Mouse (Mus musculus) limb, embryonic 11.5 days (tissue): ENCODE data around the gene Aldh1a1. TPM values are rescaled to one million over a fixed set of nuclear protein-coding genes. Genes with fewer than 3 reads are reported as not detected.

Source experiments
- ATAC-seq: fragments of 200-750 bp; cut with Nextera tagmentation; 2 replicates; pipeline ENCODE4 v1.8.0; 2017; ENCODE audit warnings: low read depth; ENCODE audit not compliant: insufficient number of reproducible peaks, low FRiP score, low TSS enrichment
- DNase-seq: peaks from one replicate; pipeline ENCODE4 v3.0.0-alpha.2; 2015; ENCODE audit warnings: low spot score
- H3K27ac ChIP-seq: fragments of 300-500 bp; sonication (generic); replicated peaks from 2 replicates; pipeline ENCODE4 v1.5.1; 2014; ENCODE audit warnings: low read depth, mild to moderate bottlenecking, low read length
- H3K27me3 ChIP-seq: fragments of 300-500 bp; sonication (generic); 2 replicates; pipeline ENCODE4 v1.6.1; 2014; ENCODE audit warnings: mild to moderate bottlenecking, low read length, mixed read lengths; ENCODE audit not compliant: control insufficient read depth, insufficient read depth
- H3K36me3 ChIP-seq: fragments of 300-500 bp; sonication (generic); 2 replicates; pipeline ENCODE4 v1.6.1; 2014; ENCODE audit warnings: mild to moderate bottlenecking, low read length, moderate library complexity, mixed read lengths; ENCODE audit not compliant: control insufficient read depth, insufficient read depth
- H3K4me1 ChIP-seq: fragments of 300-500 bp; sonication (generic); 2 replicates; pipeline ENCODE4 v1.6.1; 2014; ENCODE audit warnings: low read length, mixed read lengths; ENCODE audit not compliant: control insufficient read depth, insufficient read depth
- H3K4me2 ChIP-seq: fragments of 300-500 bp; sonication (generic); 2 replicates; pipeline ENCODE4 v1.6.1; 2014; ENCODE audit warnings: low read depth, mild to moderate bottlenecking, moderate library complexity; ENCODE audit not compliant: severe bottlenecking
- H3K4me3 ChIP-seq: fragments of 300-500 bp; sonication (generic); 2 replicates; pipeline ENCODE4 v1.5.1; 2014; ENCODE audit warnings: low read depth, low read length
- H3K9ac ChIP-seq: fragments of 300-500 bp; sonication (generic); 2 replicates; pipeline ENCODE4 v1.6.1; 2014; ENCODE audit warnings: mild to moderate bottlenecking, low read length
- H3K9me3 ChIP-seq: fragments of 300-500 bp; sonication (generic); 2 replicates; pipeline ENCODE4 v1.6.1; 2016; ENCODE audit warnings: low read length; ENCODE audit not compliant: control insufficient read depth
- whole genome bisulfite sequencing: fragments of 180-500 bp; shearing (Covaris S2); extraction: QIAGEN DNeasy Blood & Tissue Kit; methylation state at CpG from one replicate; pipeline ENCODE4 v1.1.7; 2014; 5-methylcytosine and 5-hydroxymethylcytosine counted together
- polyA plus RNA-seq: library from polyadenylated mRNA; unstranded; fragments of >200 nt; fragmentation: Nextera tagmentation; extraction: Ambion mirVana; gene quantifications from 2 replicates; pipeline ENCODE4 v1.2.1, GENCODE M21; 2014

The Aldh1a1 gene
- polyA plus RNA-seq, 1 experiment from 2014 or later: 0.09 TPM

- no peaks in the 10 kb centered on the region for H3K27me3 ChIP-seq
- H3K36me3 ChIP-seq: no peaks in the 10 kb centered on the region
- no peaks in the 10 kb centered on the region for H3K4me1 ChIP-seq
- no peak for ATAC-seq
- no peak overlapping the region for H3K4me3 ChIP-seq
- H3K9me3 ChIP-seq: no peaks in the 10 kb centered on the region
- H3K9ac ChIP-seq: no peak overlapping the region
- no peak overlapping the region for H3K27ac ChIP-seq
- no peak overlapping the region for H3K4me2 ChIP-seq
- DNase-seq: no peak
Observed at GRCm38 (mm10) chr19:20558544-20558943, 66.0 kb downstream of the Aldh1a1 start.

DNA sequence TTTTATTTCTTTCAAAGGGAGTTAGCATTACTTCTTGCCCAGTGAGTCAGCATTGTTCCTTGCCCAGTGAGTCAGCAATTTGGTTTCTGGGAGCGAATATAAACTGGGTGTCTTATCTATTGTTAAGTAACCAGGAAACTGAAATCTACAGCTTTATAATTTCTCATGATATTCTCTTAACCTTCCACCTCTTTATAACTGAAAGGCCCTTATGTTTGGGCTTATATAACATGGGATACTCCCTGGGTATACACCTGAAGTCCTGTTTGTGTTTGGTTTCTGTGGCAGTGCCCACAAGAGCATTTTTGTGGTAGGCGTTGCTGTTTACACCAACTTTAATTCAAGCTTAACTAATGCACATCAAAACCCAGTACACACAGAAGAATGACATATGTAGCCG, 66.4 kb downstream of the Aldh1a1 start:
- ATAC-seq (no peak), DNase-seq (no peak)
- Histone ChIP-seq H3K27me3 (no peaks in the 10 kb centered on the region), H3K4me2 (no peak overlapping the region), H3K36me3 (no peaks in the 10 kb centered on the region), H3K4me1 (no peaks in the 10 kb centered on the region), H3K4me3 (no peak overlapping the region), H3K9me3 (no peaks in the 10 kb centered on the region), H3K9ac (no peak overlapping the region), H3K27ac (no peak overlapping the region)
- 84% methylated on average over 3 of the region's 3 CpGs for WGBS

- 88% methylated on average over 2 of the region's 2 CpGs for WGBS
Observed at GRCm38 (mm10) chr19:20559952-20560351, 67.4 kb downstream of the Aldh1a1 start.

GRCm38 (mm10) chr19:20562396-20562795, 69.9 kb downstream of the Aldh1a1 start:
- no peak for DNase-seq
- H3K4me3 ChIP-seq: no peak overlapping the region
- no peaks in the 10 kb centered on the region for H3K27me3 ChIP-seq
- H3K9ac ChIP-seq: no peak overlapping the region
- ATAC-seq: no peak
- H3K27ac ChIP-seq: no peak overlapping the region
- H3K4me2 ChIP-seq: no peak overlapping the region
- H3K4me1 ChIP-seq: no peaks in the 10 kb centered on the region
- H3K36me3 ChIP-seq: no peaks in the 10 kb centered on the region
- H3K9me3 ChIP-seq: no peaks in the 10 kb centered on the region

More at GRCm38 (mm10) chr19:20559952-20560351, 67.4 kb downstream of the Aldh1a1 start:
- H3K27ac ChIP-seq: no peak overlapping the region
- H3K4me3 ChIP-seq: no peak overlapping the region
- H3K9ac ChIP-seq: no peak overlapping the region
- no peaks in the 10 kb centered on the region for H3K9me3 ChIP-seq
- H3K27me3 ChIP-seq: no peaks in the 10 kb centered on the region
- no peak overlapping the region for H3K4me2 ChIP-seq
- DNase-seq (no peak), ATAC-seq (no peak)
- H3K36me3 ChIP-seq: no peaks in the 10 kb centered on the region
- H3K4me1 ChIP-seq: no peaks in the 10 kb centered on the region

- DNase-seq (no peak), ATAC-seq (no peak)
- no peaks in the 10 kb centered on the region for H3K9me3 ChIP-seq
- H3K27ac ChIP-seq: no peak overlapping the region
- H3K4me3 ChIP-seq: no peak overlapping the region
- no peak overlapping the region for H3K9ac ChIP-seq
- 89% methylated on average over 4 of the region's 4 CpGs for whole genome bisulfite sequencing
- H3K36me3 ChIP-seq: no peaks in the 10 kb centered on the region
- H3K4me2 ChIP-seq: no peak overlapping the region
- H3K4me1 ChIP-seq: no peaks in the 10 kb centered on the region
- H3K27me3 ChIP-seq: no peaks in the 10 kb centered on the region
Observed at GRCm38 (mm10) chr19:20566294-20566693, 73.8 kb downstream of the Aldh1a1 start.

DNA sequence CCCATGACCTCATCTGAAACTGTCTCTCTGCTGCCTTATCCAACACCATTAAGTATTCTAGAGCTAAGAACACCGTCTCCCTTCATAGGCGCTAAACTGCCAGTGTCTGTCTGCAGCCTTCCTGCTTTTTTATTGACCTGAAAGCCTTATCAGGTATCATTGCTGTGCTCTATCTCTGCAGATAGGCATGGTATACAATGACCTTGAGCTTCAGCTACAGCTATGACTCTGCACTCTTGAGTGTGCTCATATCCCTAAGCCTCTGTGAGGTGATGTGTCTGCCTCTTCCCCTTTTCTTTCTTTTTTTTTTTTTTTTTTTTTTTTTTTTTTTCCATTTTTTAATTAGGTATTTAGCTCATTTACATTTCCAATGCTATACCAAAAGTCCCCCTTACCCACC, 74.5 kb downstream of the Aldh1a1 start:
- Histone ChIP-seq H3K4me1 (no peaks in the 10 kb centered on the region), H3K36me3 (no peaks in the 10 kb centered on the region), H3K9ac (no peak overlapping the region), H3K27me3 (no peaks in the 10 kb centered on the region), H3K4me3 (no peak overlapping the region), H3K4me2 (no peak overlapping the region), H3K9me3 (no peaks in the 10 kb centered on the region), H3K27ac (no peak overlapping the region)
- DNase-seq (no peak), ATAC-seq (no peak)
- WGBS: 84% methylated on average over 2 of the region's 2 CpGs

- no peak overlapping the region for H3K27ac ChIP-seq
- WGBS: 76% methylated on average over 3 of the region's 3 CpGs
- no peaks in the 10 kb centered on the region for H3K27me3 ChIP-seq
- H3K4me2 ChIP-seq: no peak overlapping the region
- no peaks in the 10 kb centered on the region for H3K9me3 ChIP-seq
- no peak for DNase-seq
- no peaks in the 10 kb centered on the region for H3K4me1 ChIP-seq
- H3K4me3 ChIP-seq: no peak overlapping the region
- ATAC-seq: no peak
- H3K9ac ChIP-seq: no peak overlapping the region
- H3K36me3 ChIP-seq: no peaks in the 10 kb centered on the region
Observed at GRCm38 (mm10) chr19:20576984-20577383, 84.5 kb downstream of the Aldh1a1 start.

- WGBS: 91% methylated on average over 5 of the region's 5 CpGs
Observed at GRCm38 (mm10) chr19:20577429-20577828, 84.9 kb downstream of the Aldh1a1 start.

DNA sequence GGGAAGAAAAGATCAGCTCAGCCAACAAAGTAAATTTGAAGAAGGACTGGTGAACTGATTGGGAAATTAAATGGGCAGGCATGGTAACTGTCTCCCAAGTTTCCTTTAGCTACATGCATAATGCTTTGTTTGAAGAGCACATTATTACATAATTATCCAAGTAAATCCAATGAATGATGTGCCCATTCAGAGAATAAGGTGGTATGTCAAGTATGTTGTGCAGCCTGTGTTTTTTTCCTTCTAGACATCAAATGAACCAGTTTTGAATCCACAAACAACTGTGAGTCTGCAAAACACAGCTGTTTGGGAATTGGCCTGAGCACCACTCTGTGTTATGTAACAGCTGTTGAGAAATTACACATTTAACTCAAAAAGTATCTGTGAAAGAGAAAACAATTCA, 107.4 kb downstream of the Aldh1a1 start:
- Histone ChIP-seq H3K27ac (no peak overlapping the region), H3K4me1 (no peaks in the 10 kb centered on the region), H3K27me3 (no peaks in the 10 kb centered on the region), H3K4me2 (no peak overlapping the region), H3K4me3 (no peak overlapping the region), H3K36me3 (no peaks in the 10 kb centered on the region), H3K9me3 (no peaks in the 10 kb centered on the region), H3K9ac (no peak overlapping the region)
- ATAC-seq (no peak), DNase-seq (no peak)

More at GRCm38 (mm10) chr19:20577429-20577828, 84.9 kb downstream of the Aldh1a1 start:
- DNase-seq (no peak), ATAC-seq (no peak)
- no peak overlapping the region for H3K4me3 ChIP-seq
- no peaks in the 10 kb centered on the region for H3K9me3 ChIP-seq
- H3K4me2 ChIP-seq: no peak overlapping the region
- H3K36me3 ChIP-seq: no peaks in the 10 kb centered on the region
- H3K9ac ChIP-seq: no peak overlapping the region
- no peak overlapping the region for H3K27ac ChIP-seq
- H3K27me3 ChIP-seq: no peaks in the 10 kb centered on the region
- no peaks in the 10 kb centered on the region for H3K4me1 ChIP-seq
